Mouse (Mus musculus) right cerebral cortex, postnatal 36 days (tissue): ENCODE results near the gene Spc24.

Experiments
- DNase-seq, 2 experiments: peaks; one replicate each; pipeline ENCODE4 v3.0.0; 2022; ENCODE audit warnings: low spot score in 2 of 2, mixed read lengths in 1 of 2

Spc24 gene

GRCm38 (mm10) chr9:21715298-21715697 lies 44.8 kb downstream of the Spc24 start:
- no peak for DNase-seq

- no peak for DNase-seq
Measured at GRCm38 (mm10) chr9:21709340-21709739, 50.8 kb downstream of the Spc24 start.

GRCm38 (mm10) chr9:21706586-21707265 lies 53.4 kb downstream of the Spc24 start:
- DNase-seq = no peak

- no peak for DNase-seq
Measured at GRCm38 (mm10) chr9:21706085-21706484, 54.0 kb downstream of the Spc24 start.
